Comparison of ENCODE assay signal across 16 mouse cellular contexts in genomic region chr16:18513508-18513907, GRCm38 (mm10). TPM values are rescaled to one million over a fixed set of nuclear protein-coding genes. Genes with fewer than 3 reads are reported as not detected.
"Had no signal": no experiment of that assay in that cellular context is flagged by ENCODE, and none has a peak within 500 bp of the region (broad histone marks: within the 10 kb centered on the region; RNA-seq: fewer than 3 reads in every experiment).

No protein-coding gene starts in this region.

- H3K4me2 ChIP-seq: liver, embryonic 11.5 days; liver, embryonic 15.5 days; midbrain, embryonic 11.5 days; midbrain, embryonic 15.5 days; neural tube, embryonic 13.5 days had no signal

- H3K9ac ChIP-seq: liver, embryonic 15.5 days; midbrain, embryonic 15.5 days; neural tube, embryonic 13.5 days had no signal

- H3K36me3 ChIP-seq: liver, embryonic 15.5 days; midbrain, embryonic 15.5 days; neural tube, embryonic 13.5 days had no signal

- H3K4me1 ChIP-seq: liver, embryonic 15.5 days; midbrain, embryonic 15.5 days; neural tube, embryonic 13.5 days had no signal

- H3K27me3 ChIP-seq: liver, embryonic 15.5 days; megakaryocyte, embryonic 14.5 days; midbrain, embryonic 15.5 days; neural tube, embryonic 13.5 days had no signal

- DNase-seq: kidney, adult 8-10 months; kidney, postnatal 4 days; lung, postnatal 10 days; spleen, adult 18-20 months; thymus, adult 2 months; thymus, postnatal 25 days had no signal

- H3K27ac ChIP-seq: layer of hippocampus, adult 2 months; liver, embryonic 15.5 days; macrophage; midbrain, embryonic 15.5 days; neural tube, embryonic 13.5 days had no signal

- H3K9me3 ChIP-seq: liver, embryonic 15.5 days; megakaryocyte, embryonic 14.5 days; midbrain, embryonic 15.5 days; neural tube, embryonic 13.5 days had no signal

- H3K4me3 ChIP-seq: layer of hippocampus, adult 2 months; liver, embryonic 15.5 days; megakaryocyte, embryonic 14.5 days; midbrain, embryonic 15.5 days; neural tube, embryonic 13.5 days had no signal

- ATAC-seq: intestine, postnatal 0 days; midbrain, embryonic 15.5 days had no signal

RNA-seq across cellular contexts. Expression of gene Rtl10, which starts 14.8 kb away (rescaled TPM):
- total RNA-seq: monocyte, adult 5-6 weeks had no signal
- polyA plus RNA-seq: macrophage had no signal
